Mouse (Mus musculus): ENCODE measurements around the gene Atp13a4.

- TF ChIP-seq CTCF (IDR thresholded peaks at IDR 0.05; ENCODE audit: low read depth) (no peak), EP300 (IDR thresholded peaks at IDR 0.05; ENCODE audit: low read depth) (no peak)
These were observed 137.3 kb downstream of the Atp13a4 start for GRCm38 (mm10) chr16:29407319-29407718.
